Mouse (Mus musculus): ENCODE measurements around the gene Gcsam. TPM values are rescaled to one million over a fixed set of nuclear protein-coding genes. Genes with fewer than 3 reads are reported as not detected.
A peak's percentile ranks its signal among the peaks of the same experiment; 100 is the strongest.

Gcsam gene
- polyA plus RNA-seq, 1 experiment from 2014 or later, result 0.26 TPM

- no peak overlapping the region for H3K4me2 ChIP-seq (replicated peaks; ENCODE audit: low read depth, low read length)
- H3K4me1 ChIP-seq (ENCODE audit: insufficient read depth, low read depth, low read length), result no peaks in the 10 kb centered on the region; the same call in 1 of the 2 replicates
- H3K27ac ChIP-seq (ENCODE audit: low read length), result peak overlapping the region; percentile 17
- no peaks in the 10 kb centered on the region for H3K27me3 ChIP-seq (replicated peaks; ENCODE audit: insufficient read depth, low read length)
- H3K36me3 ChIP-seq (ENCODE audit: insufficient read depth, low read length), result no peaks in the 10 kb centered on the region
- DNase-seq (ENCODE audit: low spot score) (peak; percentile 84), ATAC-seq (peak; percentile 74)
- H3K9ac ChIP-seq (replicated peaks; ENCODE audit: low read depth), result no peak overlapping the region
- WGBS, result 19% methylated on average over 4 of the region's 4 CpGs
- no peaks in the 10 kb centered on the region for H3K9me3 ChIP-seq (ENCODE audit: low read length)
- TF ChIP-seq CTCF (IDR thresholded peaks at IDR 0.05), result peak; percentile 90
- 0 out of 2 replicates have a peak, but pooled peaks have one; percentile 34 for TF ChIP-seq EP300 (IDR thresholded peaks at IDR 0.05)
- no peak overlapping the region for H3K4me3 ChIP-seq (ENCODE audit: low read depth, low read length)
These were observed 1.7 kb upstream of the Gcsam start for GRCm38 (mm10) chr16:45608481-45608954.

GRCm38 (mm10) chr16:45609300-45609699, 880 bp upstream of the Gcsam start:
- 51% methylated on average over 3 of the region's 3 CpGs for WGBS
- peak overlapping the region; percentile 17; the same call in 1 of the 2 replicates for H3K27ac ChIP-seq (ENCODE audit: low read length)
- no peak for ATAC-seq

DNA sequence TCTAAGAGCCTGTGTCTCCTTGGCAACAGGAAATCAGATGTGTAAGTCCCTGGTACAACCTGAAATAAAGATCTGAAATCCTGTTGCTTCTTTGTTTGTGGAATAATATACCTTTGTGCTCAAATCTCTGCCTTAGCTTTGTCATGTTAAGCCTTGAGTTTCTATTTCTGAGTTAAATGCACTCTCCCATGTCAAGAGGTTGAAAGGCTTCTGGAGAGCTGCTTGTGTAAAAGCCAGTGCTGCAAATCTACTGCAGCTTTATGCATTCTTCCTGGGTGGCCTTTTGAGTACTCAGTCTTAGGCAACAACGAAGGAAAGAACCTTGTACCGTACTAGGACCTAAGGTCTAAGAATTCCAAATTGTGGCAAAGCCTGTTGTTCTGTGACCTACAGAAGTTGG, 3.1 kb downstream of the Gcsam start:
- H3K9me3 ChIP-seq (ENCODE audit: low read length), result no peaks in the 10 kb centered on the region
- ATAC-seq (no peak), DNase-seq (ENCODE audit: low spot score) (peak; percentile 8)
- TF ChIP-seq CTCF (IDR thresholded peaks at IDR 0.05), result no peak
- no peak for TF ChIP-seq EP300 (IDR thresholded peaks at IDR 0.05)
- H3K36me3 ChIP-seq (ENCODE audit: insufficient read depth, low read length), result no peaks in the 10 kb centered on the region
- H3K4me2 ChIP-seq (replicated peaks; ENCODE audit: low read depth, low read length), result no peak overlapping the region
- no peak overlapping the region for H3K9ac ChIP-seq (replicated peaks; ENCODE audit: low read depth)
- H3K27ac ChIP-seq (ENCODE audit: low read length), result no peak overlapping the region
- H3K4me3 ChIP-seq (ENCODE audit: low read depth, low read length), result no peak overlapping the region
- H3K4me1 ChIP-seq (ENCODE audit: insufficient read depth, low read depth, low read length), result no peaks in the 10 kb centered on the region; the same call in 1 of the 2 replicates
- 52% methylated on average over 2 of the region's 2 CpGs for WGBS
- no peaks in the 10 kb centered on the region for H3K27me3 ChIP-seq (replicated peaks; ENCODE audit: insufficient read depth, low read length)

More at GRCm38 (mm10) chr16:45609300-45609699, 880 bp upstream of the Gcsam start:
- H3K27me3 ChIP-seq (replicated peaks; ENCODE audit: insufficient read depth, low read length), result no peaks in the 10 kb centered on the region
- H3K9me3 ChIP-seq (ENCODE audit: low read length), result no peaks in the 10 kb centered on the region
- DNase-seq (ENCODE audit: low spot score), result peak; percentile 51
- H3K36me3 ChIP-seq (ENCODE audit: insufficient read depth, low read length), result no peaks in the 10 kb centered on the region
- no peaks in the 10 kb centered on the region; the same call in 1 of the 2 replicates for H3K4me1 ChIP-seq (ENCODE audit: insufficient read depth, low read depth, low read length)
- H3K9ac ChIP-seq (replicated peaks; ENCODE audit: low read depth), result no peak overlapping the region
- no peak overlapping the region for H3K4me3 ChIP-seq (ENCODE audit: low read depth, low read length)
- H3K4me2 ChIP-seq (replicated peaks; ENCODE audit: low read depth, low read length), result no peak overlapping the region
- no peak for TF ChIP-seq EP300 (IDR thresholded peaks at IDR 0.05)
- peak; percentile 80 for TF ChIP-seq CTCF (IDR thresholded peaks at IDR 0.05)

- H3K4me1 ChIP-seq (ENCODE audit: insufficient read depth, low read depth, low read length), result no peaks in the 10 kb centered on the region
- H3K4me2 ChIP-seq (replicated peaks; ENCODE audit: low read depth, low read length), result no peak overlapping the region
- H3K36me3 ChIP-seq (ENCODE audit: insufficient read depth, low read length), result no peaks in the 10 kb centered on the region
- 90% methylated on average over 1 of the region's 1 CpGs for WGBS
- no peak for TF ChIP-seq EP300 (IDR thresholded peaks at IDR 0.05)
- TF ChIP-seq CTCF (IDR thresholded peaks at IDR 0.05), result no peak
- H3K27me3 ChIP-seq (replicated peaks; ENCODE audit: insufficient read depth, low read length), result no peaks in the 10 kb centered on the region
- no peak overlapping the region for H3K27ac ChIP-seq (ENCODE audit: low read length)
- H3K4me3 ChIP-seq (ENCODE audit: low read depth, low read length), result no peak overlapping the region
- H3K9me3 ChIP-seq (ENCODE audit: low read length), result no peaks in the 10 kb centered on the region
- ATAC-seq, result no peak
- H3K9ac ChIP-seq (replicated peaks; ENCODE audit: low read depth), result no peak overlapping the region
- DNase-seq (ENCODE audit: low spot score), result no peak
These were observed 5.8 kb downstream of the Gcsam start for GRCm38 (mm10) chr16:45615944-45616343.

- H3K4me1 ChIP-seq (ENCODE audit: insufficient read depth, low read depth, low read length), result no peaks in the 10 kb centered on the region
- H3K4me3 ChIP-seq (ENCODE audit: low read depth, low read length), result no peak overlapping the region
- H3K27ac ChIP-seq (ENCODE audit: low read length), result no peak overlapping the region
- H3K36me3 ChIP-seq (ENCODE audit: insufficient read depth, low read length), result no peaks in the 10 kb centered on the region
- no peaks in the 10 kb centered on the region for H3K9me3 ChIP-seq (ENCODE audit: low read length)
- peak; percentile 46; the same call in 1 of the 2 replicates for ATAC-seq
- 37% methylated on average over 8 of the region's 8 CpGs for whole genome bisulfite sequencing
- no peak for DNase-seq (ENCODE audit: low spot score)
- no peak overlapping the region for H3K4me2 ChIP-seq (replicated peaks; ENCODE audit: low read depth, low read length)
- no peak overlapping the region for H3K9ac ChIP-seq (replicated peaks; ENCODE audit: low read depth)
- H3K27me3 ChIP-seq (replicated peaks; ENCODE audit: insufficient read depth, low read length), result no peaks in the 10 kb centered on the region
- TF ChIP-seq CTCF (IDR thresholded peaks at IDR 0.05) (no peak), EP300 (IDR thresholded peaks at IDR 0.05) (no peak)
These were observed 9.7 kb downstream of the Gcsam start for GRCm38 (mm10) chr16:45619751-45620375.

- DNase-seq (ENCODE audit: low spot score) (no peak), ATAC-seq (no peak)
- Histone ChIP-seq H3K9ac (replicated peaks; ENCODE audit: low read depth) (no peak overlapping the region), H3K9me3 (ENCODE audit: low read length) (no peaks in the 10 kb centered on the region), H3K36me3 (ENCODE audit: insufficient read depth, low read length) (no peaks in the 10 kb centered on the region), H3K4me2 (replicated peaks; ENCODE audit: low read depth, low read length) (no peak overlapping the region), H3K4me3 (ENCODE audit: low read depth, low read length) (no peak overlapping the region), H3K27me3 (replicated peaks; ENCODE audit: insufficient read depth, low read length) (no peaks in the 10 kb centered on the region), H3K4me1 (ENCODE audit: insufficient read depth, low read depth, low read length) (no peaks in the 10 kb centered on the region), H3K27ac (ENCODE audit: low read length) (no peak overlapping the region)
- TF ChIP-seq EP300 (IDR thresholded peaks at IDR 0.05) (no peak), CTCF (IDR thresholded peaks at IDR 0.05) (no peak)
- 83% methylated on average over 4 of the region's 4 CpGs for WGBS
These were observed 13.1 kb downstream of the Gcsam start for GRCm38 (mm10) chr16:45623230-45623629.
